Mouse (Mus musculus) cerebellum, adult 2 months (tissue): ENCODE measurements around the gene Gm8773. TPM values are rescaled to one million over a fixed set of nuclear protein-coding genes. Genes with fewer than 3 reads are reported as not detected.

Experiments
- DNase-seq, 2 experiments: peaks; one replicate each; pipeline ENCODE4 v3.0.0; 2021
- H3K27ac ChIP-seq: fragments of 200-500 bp; 2 replicates; pipeline ENCODE4 v1.5.1; 2012; ENCODE audit warnings: low read length, control low read depth, inconsistent platforms; ENCODE audit not compliant: insufficient read depth
- H3K27me3 ChIP-seq: fragments of 200-500 bp; 2 replicates; pipeline ENCODE4 v1.6.1; 2012; ENCODE audit warnings: inconsistent platforms, mild to moderate bottlenecking, low read length, moderate library complexity; ENCODE audit not compliant: control insufficient read depth, insufficient read depth
- H3K4me1 ChIP-seq: fragments of 200-500 bp; 2 replicates; pipeline ENCODE4 v1.6.1; 2011; ENCODE audit warnings: low read length; ENCODE audit not compliant: control insufficient read depth, insufficient read depth
- H3K4me3 ChIP-seq: fragments of 200-500 bp; replicated peaks from 2 replicates; pipeline ENCODE3; 2011; ENCODE audit warnings: mild to moderate bottlenecking, low read depth, low read length, control low read depth; ENCODE audit not compliant: insufficient read depth
- CTCF ChIP-seq: fragments of 200-500 bp; IDR thresholded peaks from 2 replicates; pipeline ENCODE4 v1.5.1; 2011; ENCODE audit warnings: low read depth, mild to moderate bottlenecking, control low read depth, low read length, moderate library complexity, borderline replicate concordance; ENCODE audit not compliant: insufficient read depth
- POLR2A ChIP-seq: fragments of 200-500 bp; IDR thresholded peaks from 2 replicates; pipeline ENCODE4 v1.6.1; 2011; ENCODE audit warnings: low read length, control low read depth, borderline replicate concordance; ENCODE audit not compliant: insufficient read depth
- WGBS: fragments of 180-500 bp; shearing (Covaris S2); methylation state at CpG from one replicate; pipeline ENCODE4 v1.1.7; 2018; 5-methylcytosine and 5-hydroxymethylcytosine counted together
- polyA plus RNA-seq: library from polyadenylated mRNA; depleted of rRNA; stranded (reverse); fragments of >200 nt; gene quantifications from 2 replicates; pipeline ENCODE4 v1.2.3, GENCODE M21; 2012; rRNA removed

The Gm8773 gene
- polyA plus RNA-seq = 0.27 TPM in 1 of 2 replicates, not detected in the other

GRCm38 (mm10) chr5:5573749-5574317, at the start of gene Gm8773:
Gene Gm8773 (plus strand): TSS chr5:5573799.
- peak; percentile 14 for DNase-seq

GRCm38 (mm10) chr5:5533656-5534420, 39.8 kb upstream of the Gm8773 start:
- no peak overlapping the region for H3K4me3 ChIP-seq
- no peak overlapping the region for H3K27ac ChIP-seq
- no peaks in the 10 kb centered on the region for H3K27me3 ChIP-seq
- H3K4me1 ChIP-seq = no peaks in the 10 kb centered on the region
- DNase-seq = no peak
- 93% methylated on average over 3 of the region's 3 CpGs for WGBS
- no peak for TF ChIP-seq CTCF
- TF ChIP-seq POLR2A = no peak

More at GRCm38 (mm10) chr5:5573749-5574317, at the start of gene Gm8773:
- WGBS = under 1% methylated on average over 24 of the region's 24 CpGs
- H3K4me1 ChIP-seq = no peaks in the 10 kb centered on the region
- H3K27ac ChIP-seq = no peak within 1 kb of the TSS
- no peaks in the 10 kb centered on the region for H3K27me3 ChIP-seq
- H3K4me3 ChIP-seq = peak within 1 kb of the TSS; percentile 55
- TF ChIP-seq CTCF = no peak
- no peak for TF ChIP-seq POLR2A

- WGBS = 93% methylated on average over 1 of the region's 1 CpGs
- Histone ChIP-seq H3K27me3 (no peaks in the 10 kb centered on the region), H3K4me1 (no peaks in the 10 kb centered on the region), H3K27ac (no peak overlapping the region), H3K4me3 (no peak overlapping the region)
- no peak for DNase-seq
- TF ChIP-seq CTCF = no peak
- TF ChIP-seq POLR2A = no peak
These were observed 37.5 kb upstream of the Gm8773 start for GRCm38 (mm10) chr5:5536131-5536530.

GRCm38 (mm10) chr5:5539771-5540170, 33.8 kb upstream of the Gm8773 start:
- 64% methylated on average over 3 of the region's 3 CpGs for WGBS
- Histone ChIP-seq H3K27me3 (no peaks in the 10 kb centered on the region), H3K27ac (no peak overlapping the region), H3K4me1 (no peaks in the 10 kb centered on the region), H3K4me3 (no peak overlapping the region)
- no peak for DNase-seq
- TF ChIP-seq POLR2A (no peak), CTCF (no peak)

GRCm38 (mm10) chr5:5540385-5540784, 33.2 kb upstream of the Gm8773 start:
- TF ChIP-seq CTCF = no peak
- TF ChIP-seq POLR2A = no peak
- no peak for DNase-seq
- Histone ChIP-seq H3K27ac (no peak overlapping the region), H3K4me1 (no peaks in the 10 kb centered on the region), H3K4me3 (no peak overlapping the region), H3K27me3 (no peaks in the 10 kb centered on the region)
- WGBS = 44% methylated on average over 3 of the region's 3 CpGs

- Histone ChIP-seq H3K4me1 (no peaks in the 10 kb centered on the region), H3K27ac (no peak overlapping the region), H3K4me3 (no peak overlapping the region), H3K27me3 (no peaks in the 10 kb centered on the region)
- WGBS = 97% methylated on average over 1 of the region's 1 CpGs
- DNase-seq = no peak
- no peak for TF ChIP-seq POLR2A
These were observed 22.5 kb upstream of the Gm8773 start for GRCm38 (mm10) chr5:5551110-5551509.

- under 1% methylated on average over 43 of the region's 43 CpGs for WGBS
- TF ChIP-seq POLR2A = peak; percentile 81
- TF ChIP-seq CTCF = no peak
These were observed 14.4 kb upstream of the Gm8773 start, which contains the start of gene Gtpbp10 for GRCm38 (mm10) chr5:5559079-5559740. Gene Gtpbp10 (minus strand): TSS chr5:5559538.

More at GRCm38 (mm10) chr5:5559079-5559740, 14.4 kb upstream of the Gm8773 start, which contains the start of gene Gtpbp10:
- Histone ChIP-seq H3K4me1 (no peaks in the 10 kb centered on the region), H3K27me3 (no peaks in the 10 kb centered on the region), H3K4me3 (peak within 1 kb of the TSS; percentile 93), H3K27ac (no peak within 1 kb of the TSS)
- DNase-seq = peak; percentile 89 to 94
